Mouse (Mus musculus): ENCODE results near the gene Wfdc12.

DNA sequence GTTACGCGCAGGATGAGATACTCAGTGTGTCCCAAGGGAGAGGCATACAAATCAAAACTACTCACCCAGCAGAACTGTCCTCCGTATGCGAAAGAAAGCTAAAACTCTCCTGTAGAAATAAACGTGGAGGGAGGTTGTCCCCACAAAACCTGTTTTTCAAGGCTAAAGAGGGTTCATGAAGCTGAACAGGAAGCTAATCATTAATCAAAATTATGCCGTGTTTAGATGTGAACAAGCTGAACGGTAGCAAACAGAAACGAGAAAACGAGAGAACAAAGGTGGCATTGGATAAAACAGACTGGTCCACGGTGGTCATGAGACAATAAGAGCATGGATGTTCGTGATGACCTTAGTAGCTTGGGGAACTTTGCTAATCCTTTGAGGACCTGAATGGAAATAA lies 31.1 kb upstream of the Wfdc12 start, which contains the start of gene Wfdc15b:
- TF ChIP-seq POLR2A (IDR thresholded peaks at IDR 0.05; ENCODE audit: control insufficient read depth, extremely low read depth, insufficient read depth, low read length, poor library complexity) (no peak), CTCF (IDR thresholded peaks at IDR 0.05; ENCODE audit: borderline replicate concordance, control insufficient read depth, extremely low read depth, insufficient read depth, low read length, poor library complexity) (no peak)
